Mouse (Mus musculus) embryonic facial prominence, embryonic 11.5 days (tissue): Measurements from ENCODE around the gene Atxn7l1. TPM values are rescaled to one million over a fixed set of nuclear protein-coding genes. Genes with fewer than 3 reads are reported as not detected.

Source experiments
- ATAC-seq: fragments of 200-750 bp; cut with Nextera tagmentation; replicated peaks from 2 replicates; pipeline ENCODE4 v1.8.0; 2017; ENCODE audit warnings: low read depth; ENCODE audit not compliant: insufficient number of reproducible peaks, low FRiP score, low TSS enrichment
- DNase-seq: peaks from one replicate; pipeline ENCODE4 v3.0.0-alpha.2; 2015; ENCODE audit warnings: low spot score
- H3K27ac ChIP-seq: fragments of 300-500 bp; sonication (generic); replicated peaks from 2 replicates; pipeline ENCODE4 v1.5.1; 2014; ENCODE audit warnings: mild to moderate bottlenecking, low read depth, low read length, control low read depth
- H3K27me3 ChIP-seq: fragments of 300-500 bp; sonication (generic); 2 replicates; pipeline ENCODE4 v1.6.1; 2014; ENCODE audit warnings: mild to moderate bottlenecking, low read length, moderate library complexity, mixed read lengths; ENCODE audit not compliant: control insufficient read depth, insufficient read depth
- H3K36me3 ChIP-seq: fragments of 300-500 bp; sonication (generic); replicated peaks from 2 replicates; pipeline ENCODE4 v1.6.1; 2014; ENCODE audit warnings: low read depth, mild to moderate bottlenecking, low read length, moderate library complexity, mixed read lengths; ENCODE audit not compliant: control insufficient read depth, insufficient read depth
- H3K4me1 ChIP-seq: fragments of 300-500 bp; sonication (generic); 2 replicates; pipeline ENCODE4 v1.6.1; 2014; ENCODE audit warnings: low read length, mixed read lengths; ENCODE audit not compliant: control insufficient read depth, insufficient read depth
- H3K4me2 ChIP-seq: fragments of 300-500 bp; sonication (generic); 2 replicates; pipeline ENCODE4 v1.6.1; 2014; ENCODE audit warnings: low read depth, mild to moderate bottlenecking, control low read depth, low read length, moderate library complexity
- H3K4me3 ChIP-seq: fragments of 300-500 bp; sonication (generic); 2 replicates; pipeline ENCODE4 v1.5.1; 2014; ENCODE audit warnings: low read depth, low read length, control low read depth
- H3K9ac ChIP-seq: fragments of 300-500 bp; sonication (generic); replicated peaks from 2 replicates; pipeline ENCODE4 v1.6.1; 2014; ENCODE audit warnings: mild to moderate bottlenecking, control low read depth, low read length
- H3K9me3 ChIP-seq: fragments of 300-500 bp; sonication (generic); replicated peaks from 2 replicates; pipeline ENCODE4 v1.6.1; 2016; ENCODE audit warnings: mild to moderate bottlenecking, low read length, inconsistent platforms, mixed read lengths; ENCODE audit not compliant: control insufficient read depth
- WGBS: fragments of 180-500 bp; shearing (Covaris S2); extraction: QIAGEN DNeasy Blood & Tissue Kit; methylation state at CpG from one replicate; pipeline ENCODE4 v1.1.7; 2014; 5-methylcytosine and 5-hydroxymethylcytosine counted together
- polyA plus RNA-seq: library from polyadenylated mRNA; unstranded; fragments of >200 nt; fragmentation: Nextera tagmentation; extraction: Ambion mirVana; gene quantifications from 2 replicates; pipeline ENCODE4 v1.2.1, GENCODE M21; 2014

Gene Atxn7l1
- polyA plus RNA-seq, 1 experiment from 2014 or later, result 18.9 TPM

- no peaks in the 10 kb centered on the region for H3K36me3 ChIP-seq
- H3K4me3 ChIP-seq, result no peak overlapping the region
- H3K27ac ChIP-seq, result no peak overlapping the region
- H3K27me3 ChIP-seq, result no peaks in the 10 kb centered on the region
- H3K4me1 ChIP-seq, result no peaks in the 10 kb centered on the region
- WGBS, result 70% methylated on average over 4 of the region's 4 CpGs
- H3K4me2 ChIP-seq, result no peak overlapping the region
- H3K9me3 ChIP-seq, result no peaks in the 10 kb centered on the region
- ATAC-seq (no peak), DNase-seq (no peak)
- no peak overlapping the region for H3K9ac ChIP-seq
These were observed 184.6 kb downstream of the Atxn7l1 start for GRCm38 (mm10) chr12:33332046-33332445.

- H3K27ac ChIP-seq, result no peak overlapping the region
- H3K4me2 ChIP-seq, result no peak overlapping the region
- no peaks in the 10 kb centered on the region for H3K9me3 ChIP-seq
- H3K4me3 ChIP-seq, result no peak overlapping the region
- ATAC-seq, result no peak
- 74% methylated on average over 5 of the region's 5 CpGs for WGBS
- DNase-seq, result no peak
- H3K36me3 ChIP-seq, result no peaks in the 10 kb centered on the region
- no peaks in the 10 kb centered on the region for H3K4me1 ChIP-seq
- no peaks in the 10 kb centered on the region for H3K27me3 ChIP-seq
- H3K9ac ChIP-seq, result no peak overlapping the region
These were observed 185.3 kb downstream of the Atxn7l1 start for GRCm38 (mm10) chr12:33332796-33333195.

GRCm38 (mm10) chr12:33333914-33334313 lies 186.4 kb downstream of the Atxn7l1 start:
- Histone ChIP-seq H3K27me3 (no peaks in the 10 kb centered on the region), H3K4me2 (no peak overlapping the region), H3K27ac (no peak overlapping the region), H3K4me3 (no peak overlapping the region), H3K4me1 (no peaks in the 10 kb centered on the region), H3K36me3 (no peaks in the 10 kb centered on the region), H3K9ac (no peak overlapping the region), H3K9me3 (no peaks in the 10 kb centered on the region)
- DNase-seq, result peak; percentile 87
- 26% methylated on average over 8 of the region's 8 CpGs for WGBS
- 0 out of 2 replicates have a peak, but pooled peaks have one; percentile 43 for ATAC-seq

DNA sequence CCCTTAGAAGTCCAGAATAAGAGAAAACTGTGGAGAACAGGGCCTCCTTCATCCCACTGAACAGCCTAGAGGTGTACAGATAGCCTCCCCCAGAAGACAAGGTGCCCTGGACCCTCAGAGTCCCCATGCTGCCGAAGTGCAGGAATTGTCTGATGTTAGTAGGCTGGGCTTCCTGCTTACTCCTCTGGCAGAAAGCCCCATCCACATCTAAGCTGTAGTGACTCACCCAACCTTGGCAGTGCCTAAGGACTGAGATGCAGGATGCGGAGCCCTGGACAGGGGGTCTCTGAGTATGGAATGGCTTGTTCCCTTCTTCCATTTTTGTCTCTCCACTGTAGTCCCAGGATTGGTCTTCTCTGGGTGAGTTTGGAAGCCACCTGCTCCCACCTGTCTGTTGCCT lies 187.0 kb downstream of the Atxn7l1 start:
- Histone ChIP-seq H3K4me2 (no peak overlapping the region), H3K36me3 (no peaks in the 10 kb centered on the region), H3K27ac (no peak overlapping the region), H3K27me3 (no peaks in the 10 kb centered on the region), H3K9ac (no peak overlapping the region), H3K4me3 (no peak overlapping the region), H3K9me3 (no peaks in the 10 kb centered on the region), H3K4me1 (no peaks in the 10 kb centered on the region)
- 93% methylated on average over 2 of the region's 2 CpGs for WGBS
- ATAC-seq, result no peak
- DNase-seq, result no peak

DNA sequence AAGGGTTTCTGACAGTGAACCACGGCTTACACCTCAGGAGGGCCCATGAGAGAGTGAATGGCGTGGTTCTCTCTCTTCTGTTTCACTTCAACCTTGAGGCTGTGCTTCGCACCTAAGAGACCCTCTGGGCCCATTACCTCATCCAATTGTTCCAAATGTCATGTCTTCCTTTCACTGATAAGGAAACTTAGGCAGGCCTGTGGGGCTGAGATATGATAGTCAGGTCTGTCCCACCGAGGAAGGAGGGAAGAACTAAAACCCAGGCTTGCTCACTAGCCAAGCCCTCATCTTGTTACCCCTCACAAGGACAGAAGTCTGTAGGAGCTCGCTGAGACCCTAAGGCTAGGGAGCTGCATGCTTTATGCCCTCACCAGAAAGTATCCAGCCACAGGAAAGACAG lies 187.5 kb downstream of the Atxn7l1 start:
- WGBS, result 85% methylated on average over 5 of the region's 5 CpGs
- Histone ChIP-seq H3K36me3 (no peaks in the 10 kb centered on the region), H3K27ac (no peak overlapping the region), H3K27me3 (no peaks in the 10 kb centered on the region), H3K4me1 (no peaks in the 10 kb centered on the region), H3K9me3 (no peaks in the 10 kb centered on the region), H3K4me2 (no peak overlapping the region), H3K9ac (no peak overlapping the region), H3K4me3 (no peak overlapping the region)
- ATAC-seq, result no peak
- DNase-seq, result no peak

GRCm38 (mm10) chr12:33335410-33335809 lies 187.9 kb downstream of the Atxn7l1 start:
- H3K4me1 ChIP-seq, result no peaks in the 10 kb centered on the region
- no peak overlapping the region for H3K27ac ChIP-seq

GRCm38 (mm10) chr12:33336561-33337125 lies 189.2 kb downstream of the Atxn7l1 start:
- H3K9ac ChIP-seq, result no peak overlapping the region
- H3K27me3 ChIP-seq, result no peaks in the 10 kb centered on the region
- H3K4me3 ChIP-seq, result no peak overlapping the region
- H3K9me3 ChIP-seq, result no peaks in the 10 kb centered on the region
- WGBS, result 72% methylated on average over 10 of the region's 10 CpGs
- H3K4me2 ChIP-seq, result no peak overlapping the region
- H3K4me1 ChIP-seq, result no peaks in the 10 kb centered on the region
- no peaks in the 10 kb centered on the region for H3K36me3 ChIP-seq
- H3K27ac ChIP-seq, result no peak overlapping the region
- DNase-seq (peak; percentile 11), ATAC-seq (no peak)

More at GRCm38 (mm10) chr12:33335410-33335809, 187.9 kb downstream of the Atxn7l1 start:
- Histone ChIP-seq H3K27me3 (no peaks in the 10 kb centered on the region), H3K9ac (no peak overlapping the region), H3K4me3 (no peak overlapping the region), H3K36me3 (no peaks in the 10 kb centered on the region), H3K9me3 (no peaks in the 10 kb centered on the region), H3K4me2 (no peak overlapping the region)
- ATAC-seq (no peak), DNase-seq (no peak)
- whole genome bisulfite sequencing, result 74% methylated on average over 4 of the region's 4 CpGs

- Histone ChIP-seq H3K27ac (no peak overlapping the region), H3K4me2 (no peak overlapping the region), H3K4me1 (no peaks in the 10 kb centered on the region), H3K36me3 (no peaks in the 10 kb centered on the region), H3K4me3 (no peak overlapping the region), H3K9ac (no peak overlapping the region), H3K9me3 (no peaks in the 10 kb centered on the region), H3K27me3 (no peaks in the 10 kb centered on the region)
- WGBS, result 79% methylated on average over 4 of the region's 4 CpGs
- DNase-seq (no peak), ATAC-seq (no peak)
These were observed 189.8 kb downstream of the Atxn7l1 start for GRCm38 (mm10) chr12:33337289-33337688.
